Mouse (Mus musculus): ENCODE data around the gene Cers4.

The Cers4 gene

DNA sequence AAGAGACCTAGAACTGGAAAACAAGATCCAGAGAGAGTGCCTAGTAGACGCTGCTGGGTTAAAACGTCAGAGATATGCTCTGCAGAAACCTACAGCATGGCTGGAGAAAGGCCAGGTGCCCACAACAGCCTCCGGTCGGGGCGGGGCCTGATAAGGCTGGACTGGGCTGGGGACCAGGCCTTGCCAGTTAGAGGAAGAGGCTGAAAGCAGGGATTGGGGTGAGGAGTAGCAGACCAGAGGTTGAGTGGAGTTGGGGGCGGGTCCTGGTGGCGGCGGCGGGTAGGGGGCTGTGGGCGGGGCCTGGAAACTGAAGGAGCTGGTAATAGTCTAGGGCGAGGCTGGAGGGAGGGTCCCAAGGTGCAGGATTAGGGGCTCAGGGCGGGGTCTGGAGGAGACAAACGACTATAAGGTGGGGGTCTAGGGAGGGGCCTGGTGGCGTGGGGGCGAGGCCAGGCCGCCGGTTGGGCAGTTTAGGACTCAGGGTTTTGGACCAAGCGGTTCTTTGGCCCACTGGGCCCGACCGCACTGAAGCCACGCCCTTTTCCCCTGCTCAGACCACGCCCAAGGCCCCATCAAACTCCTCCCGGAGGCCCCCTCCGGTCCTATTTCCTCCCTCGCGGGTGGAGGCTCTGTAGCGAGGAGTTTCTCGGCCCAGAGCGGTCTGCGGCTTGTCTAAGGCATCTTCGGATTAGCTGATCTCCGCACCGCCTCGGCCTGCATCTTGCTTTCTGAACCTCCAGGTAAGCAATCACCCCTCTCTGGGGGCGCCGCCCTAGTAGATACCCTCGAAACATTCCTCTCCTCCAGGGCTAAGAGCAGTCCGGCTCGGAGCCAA is at the start of gene Cers4:
TSS of gene Cers4 (plus strand) at position 176 of the 835 bp plus-strand sequence.
- WGBS: 1% methylated on average over 36 of the region's 39 CpGs

DNA sequence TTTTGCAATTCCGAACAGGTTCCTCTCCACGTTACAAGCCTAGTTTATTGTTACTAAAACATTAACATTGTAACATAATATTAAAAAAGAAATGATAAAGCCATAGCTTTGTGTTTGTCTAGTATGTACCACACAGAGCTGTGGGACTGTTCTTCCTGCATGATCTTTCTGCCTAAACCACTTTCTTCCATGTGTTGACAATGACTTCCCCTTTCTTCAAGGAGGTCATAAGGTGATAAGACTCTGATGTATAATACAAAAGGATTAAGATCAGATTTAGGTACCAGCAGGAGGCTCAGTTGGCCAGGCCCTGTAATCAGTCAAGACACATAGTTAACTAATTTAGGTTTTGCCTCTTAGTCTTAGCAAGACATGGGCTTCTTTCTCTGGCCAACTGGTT is 34.7 kb upstream of the Cers4 start:
- WGBS: 83% methylated on average over 2 of the region's 2 CpGs

GRCm38 (mm10) chr8:4463061-4463460 is 29.8 kb upstream of the Cers4 start:
- 95% methylated on average over 2 of the region's 2 CpGs for WGBS

GRCm38 (mm10) chr8:4474419-4475187 is 18.2 kb upstream of the Cers4 start:
- WGBS: 85% methylated on average over 7 of the region's 7 CpGs

GRCm38 (mm10) chr8:4481154-4481553 is 11.7 kb upstream of the Cers4 start:
- 81% methylated on average over 4 of the region's 4 CpGs for WGBS

- WGBS: 82% methylated on average over 4 of the region's 4 CpGs
These were observed 11.2 kb upstream of the Cers4 start for GRCm38 (mm10) chr8:4481586-4481985.

GRCm38 (mm10) chr8:4482501-4482900 is 10.3 kb upstream of the Cers4 start:
- 83% methylated on average over 4 of the region's 4 CpGs for WGBS

DNA sequence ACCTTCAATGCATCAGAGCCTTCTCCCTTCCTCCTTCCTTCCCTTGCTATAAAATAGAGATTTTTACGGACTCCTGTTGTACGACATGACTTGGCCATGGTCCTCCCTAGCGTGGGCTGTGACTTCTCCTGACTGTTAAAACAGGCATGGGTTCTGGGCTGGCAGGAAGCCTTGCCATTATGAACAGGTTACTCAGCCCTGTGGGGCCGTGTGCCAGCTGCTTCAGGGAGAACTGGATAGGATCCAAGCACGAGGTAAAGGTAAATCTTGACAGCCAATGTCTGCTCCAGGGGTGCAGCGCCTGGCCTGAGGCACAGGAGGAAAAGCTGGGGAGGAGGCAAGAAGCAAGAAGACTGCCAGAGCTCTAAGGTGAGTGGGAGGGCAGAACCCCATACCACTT is 9.5 kb upstream of the Cers4 start:
- WGBS: 60% methylated on average over 6 of the region's 6 CpGs

- 8% methylated on average over 21 of the region's 21 CpGs for WGBS
These were observed 1.0 kb downstream of the Cers4 start for GRCm38 (mm10) chr8:4493686-4494440.

DNA sequence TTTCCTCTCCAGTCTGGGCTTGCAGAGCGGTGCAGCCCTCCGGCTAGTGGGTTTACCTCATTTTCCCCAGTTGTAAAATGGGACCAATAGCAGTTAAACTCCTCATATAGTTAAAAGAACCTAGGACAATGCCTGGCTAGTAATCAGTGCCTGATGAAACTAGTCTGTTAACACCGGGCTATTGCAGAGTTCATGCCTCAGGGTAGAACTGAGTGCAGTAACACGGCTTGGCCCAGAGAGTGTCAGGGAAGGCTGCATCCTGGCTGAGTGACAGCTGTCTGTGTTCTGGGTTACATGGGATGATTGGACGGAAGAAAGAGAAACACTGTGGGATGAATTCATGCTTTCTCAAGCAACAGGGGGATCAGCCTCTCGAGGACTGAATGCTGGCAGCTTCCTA is 3.1 kb downstream of the Cers4 start:
- WGBS: 57% methylated on average over 6 of the region's 6 CpGs

GRCm38 (mm10) chr8:4497610-4498009 is 4.8 kb downstream of the Cers4 start:
- WGBS: 88% methylated on average over 1 of the region's 1 CpGs

- WGBS: 79% methylated on average over 1 of the region's 1 CpGs
These were observed 12.5 kb downstream of the Cers4 start for GRCm38 (mm10) chr8:4505364-4505763.

GRCm38 (mm10) chr8:4507527-4507926 is 14.7 kb downstream of the Cers4 start:
- 46% methylated on average over 5 of the region's 5 CpGs for WGBS

- 72% methylated on average over 4 of the region's 4 CpGs for WGBS
These were observed 18.0 kb downstream of the Cers4 start for GRCm38 (mm10) chr8:4510824-4511223.

GRCm38 (mm10) chr8:4511429-4512115 is 18.7 kb downstream of the Cers4 start:
- WGBS: 24% methylated on average over 2 of the region's 2 CpGs

GRCm38 (mm10) chr8:4512116-4512495 is 19.3 kb downstream of the Cers4 start:
- WGBS: 34% methylated on average over 8 of the region's 8 CpGs

- WGBS: 82% methylated on average over 2 of the region's 2 CpGs
These were observed 23.3 kb downstream of the Cers4 start for GRCm38 (mm10) chr8:4516162-4516561.

DNA sequence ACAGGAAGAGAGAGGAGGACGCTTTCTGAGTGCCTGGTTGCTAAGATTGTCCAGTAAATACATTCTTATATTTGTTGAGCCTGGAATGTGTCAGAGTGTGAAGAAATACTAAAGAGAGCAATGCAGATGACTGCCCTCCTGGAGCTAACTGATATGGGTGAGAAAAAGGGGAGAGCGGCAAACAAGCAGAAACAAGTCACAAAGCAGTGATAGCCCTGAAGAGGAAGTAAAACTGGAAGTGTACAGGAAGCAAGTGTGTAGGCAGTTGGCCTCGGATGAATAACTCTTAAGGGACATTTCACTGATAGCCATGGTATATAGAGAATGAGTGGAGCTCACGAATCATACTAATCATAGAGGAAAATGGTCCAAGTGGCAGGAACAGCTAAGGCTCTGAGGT is 28.6 kb downstream of the Cers4 start:
- 80% methylated on average over 4 of the region's 4 CpGs for WGBS

DNA sequence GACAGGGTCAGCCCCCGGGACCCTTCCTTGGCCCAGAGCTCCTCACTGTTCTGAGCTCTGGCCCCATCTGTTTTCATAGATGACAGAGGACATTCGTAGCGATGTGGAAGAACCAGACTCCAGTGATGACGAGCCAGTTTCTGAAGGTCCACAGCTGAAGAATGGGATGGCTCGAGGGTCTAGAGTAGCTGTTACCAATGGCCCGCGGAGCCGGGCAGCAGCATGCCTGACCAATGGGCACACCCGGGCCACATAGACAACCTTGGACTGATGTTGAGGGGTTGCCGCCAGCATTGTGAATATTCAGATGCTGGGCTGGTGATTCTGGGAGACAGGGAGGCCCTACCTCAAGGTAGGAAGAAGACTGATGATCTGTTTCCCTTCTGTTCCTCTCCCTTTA is 30.7 kb downstream of the Cers4 start:
- WGBS: 97% methylated on average over 10 of the region's 10 CpGs
